Mouse (Mus musculus): ENCODE data around the gene Thap3. TPM values are rescaled to one million over a fixed set of nuclear protein-coding genes. Genes with fewer than 3 reads are reported as not detected.

The Thap3 gene
- not detected for polyA plus RNA-seq (2014; fragmentation: Illumina TruSeq; extraction: RNeasy Lipid Tissue Mini Kit (QIAGEN cat#74804); ENCODE audit: low replicate concordance)

DNA sequence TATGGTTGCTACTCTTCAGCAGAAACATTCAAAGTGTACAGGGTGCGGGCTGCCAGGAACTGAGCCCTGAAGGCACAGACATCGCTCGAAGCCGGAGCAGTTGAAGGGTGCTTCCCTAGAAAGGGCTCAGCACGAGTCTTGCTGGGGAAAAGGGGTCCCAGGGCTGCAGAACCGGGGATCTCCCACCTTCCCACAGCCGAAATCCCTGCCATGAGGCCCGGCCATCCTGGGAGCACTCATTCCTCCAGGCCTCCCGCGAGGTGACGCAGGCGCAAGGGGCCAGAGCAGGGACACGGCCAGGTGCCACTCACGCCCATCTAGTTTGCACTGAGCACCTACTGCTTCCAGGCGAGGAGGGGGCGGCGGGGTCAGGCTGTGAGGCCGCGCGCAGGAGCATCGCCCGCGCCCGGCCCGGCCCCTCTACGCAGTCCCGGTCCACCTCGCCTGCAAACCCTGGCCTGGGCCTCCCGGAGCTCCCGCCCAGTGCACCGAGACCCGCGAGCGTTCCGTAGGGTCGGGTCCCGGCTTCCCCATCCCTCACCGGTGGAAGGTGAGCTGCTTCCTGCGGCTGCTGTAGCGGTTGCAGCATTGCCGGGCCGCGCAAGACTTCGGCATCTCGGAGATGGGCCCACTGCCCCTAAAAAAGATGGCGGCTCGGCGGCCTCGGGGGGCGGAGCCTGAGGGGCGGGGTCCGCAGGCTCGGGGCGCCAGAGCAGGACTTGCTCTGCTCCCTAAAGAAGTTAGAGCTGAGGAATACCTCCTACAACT is at the start of gene Thap3:
Gene Thap3 (minus strand): TSS at position 656 of the 768 bp plus-strand sequence.

DNA sequence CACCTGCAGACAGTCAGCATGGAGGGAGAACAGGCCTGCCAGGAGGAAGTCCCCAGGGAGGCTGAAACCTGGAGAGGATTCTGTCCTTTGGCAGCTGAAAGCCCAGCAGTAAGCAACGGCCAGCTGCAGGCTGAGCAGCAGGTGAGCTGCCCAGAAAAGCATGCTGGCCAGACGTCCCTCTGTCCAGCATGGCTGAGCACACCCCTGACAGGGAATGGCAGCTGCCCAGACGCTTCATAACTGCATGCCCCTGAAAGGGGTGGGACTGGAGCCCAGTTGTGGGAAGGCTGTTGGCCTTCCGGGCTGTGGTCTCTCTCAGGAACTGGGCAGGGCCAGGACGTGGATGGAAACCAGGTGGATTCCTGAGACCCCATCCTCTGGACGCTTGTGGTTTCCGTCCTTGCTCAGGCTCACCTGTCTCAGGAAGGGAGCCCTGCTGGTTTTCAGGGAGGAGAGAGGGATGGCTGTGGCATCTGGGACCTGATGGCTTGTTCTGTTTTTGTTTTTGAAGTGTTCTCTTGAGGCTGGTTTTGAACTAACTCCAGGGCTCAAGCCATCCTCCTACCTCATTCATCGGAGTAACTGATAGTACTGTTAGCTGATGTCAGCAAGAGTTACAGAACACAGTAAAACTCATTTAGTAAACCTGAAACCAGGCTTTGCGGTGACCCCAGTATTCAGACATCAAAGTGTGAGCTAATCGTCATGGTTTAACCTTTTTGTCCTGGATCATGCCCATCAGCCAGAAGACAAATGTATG is 49.6 kb upstream of the Thap3 start, which contains the start of gene Tas1r1:
Gene Tas1r1 (minus strand): TSS at position 344 of the 760 bp plus-strand sequence.

GRCm38 (mm10) chr4:152027524-152027923 is 38.7 kb upstream of the Thap3 start, which contains the start of gene Zbtb48:
TSS of gene Zbtb48 (minus strand) at chr4:152027671.

GRCm38 (mm10) chr4:152008622-152009075 is 19.9 kb upstream of the Thap3 start, which contains the start of gene Klhl21:
TSS of gene Klhl21 (plus strand) at chr4:152008803.

DNA sequence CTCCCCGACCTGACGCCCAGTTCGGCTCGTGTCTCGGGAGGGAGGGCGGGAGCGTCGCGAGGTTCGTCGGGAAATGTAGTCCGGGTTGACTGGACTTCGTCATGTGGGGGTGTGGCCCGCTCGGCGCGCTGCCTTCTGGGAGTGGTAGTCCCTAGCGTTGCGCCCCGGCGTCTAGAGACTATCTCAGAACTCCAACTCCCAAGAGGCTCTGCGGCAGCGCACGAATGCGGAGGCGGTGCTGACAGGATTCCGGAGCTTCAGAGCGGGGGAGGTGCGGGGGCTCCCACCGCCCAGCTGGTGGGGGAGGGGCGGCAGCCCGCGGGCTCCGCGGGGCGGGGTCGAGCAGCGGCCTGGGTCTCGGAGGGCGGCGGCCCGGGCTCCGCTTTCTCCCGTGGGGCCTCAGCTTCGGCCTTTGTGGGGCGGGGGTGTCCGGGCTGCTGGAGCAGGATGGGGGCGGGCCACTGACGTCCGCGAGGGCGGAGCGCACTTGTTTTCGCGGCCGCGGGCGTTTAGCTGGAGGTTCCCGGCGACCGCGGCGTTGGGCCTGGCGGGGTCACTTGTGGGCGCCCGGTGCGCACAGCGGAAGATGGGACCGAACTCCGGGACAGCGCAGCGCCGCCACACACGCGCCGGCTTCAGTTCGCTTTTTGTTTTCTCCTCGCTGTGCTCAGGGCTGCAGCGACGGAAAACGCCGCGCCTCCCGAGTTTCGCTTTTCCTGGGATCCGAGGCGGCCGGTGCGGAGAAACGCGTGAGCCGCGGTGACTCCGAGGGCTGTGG is 7.6 kb upstream of the Thap3 start, which contains the start of gene Phf13:
Gene Phf13 (minus strand): TSS at position 86 of the 778 bp plus-strand sequence.

GRCm38 (mm10) chr4:151933505-151934214 is 55.1 kb downstream of the Thap3 start, which contains the start of gene Dnajc11:
TSS of gene Dnajc11 (plus strand) at chr4:151933691.

Other genes starting within 250 kb of the Thap3 start
- gene Camta1, start 127.1 kb downstream of the Thap3 start, polyA plus RNA-seq (2014; fragmentation: Illumina TruSeq; extraction: RNeasy Lipid Tissue Mini Kit (QIAGEN cat#74804); ENCODE audit: low replicate concordance): 30.6 TPM
- gene Dnajc11, start 55.3 kb downstream of the Thap3 start, polyA plus RNA-seq (2014; fragmentation: Illumina TruSeq; extraction: RNeasy Lipid Tissue Mini Kit (QIAGEN cat#74804); ENCODE audit: low replicate concordance): 17.6 TPM
- 4.8 TPM for gene Phf13, start 7.3 kb upstream of the Thap3 start, polyA plus RNA-seq (2014; fragmentation: Illumina TruSeq; extraction: RNeasy Lipid Tissue Mini Kit (QIAGEN cat#74804); ENCODE audit: low replicate concordance)
- 1.1 TPM for gene Klhl21, start 19.8 kb upstream of the Thap3 start, polyA plus RNA-seq (2014; fragmentation: Illumina TruSeq; extraction: RNeasy Lipid Tissue Mini Kit (QIAGEN cat#74804); ENCODE audit: low replicate concordance)
- 1.3 TPM for gene Zbtb48, start 38.7 kb upstream of the Thap3 start, polyA plus RNA-seq (2014; fragmentation: Illumina TruSeq; extraction: RNeasy Lipid Tissue Mini Kit (QIAGEN cat#74804); ENCODE audit: low replicate concordance)
- gene Tas1r1, start 49.6 kb upstream of the Thap3 start, polyA plus RNA-seq (2014; fragmentation: Illumina TruSeq; extraction: RNeasy Lipid Tissue Mini Kit (QIAGEN cat#74804); ENCODE audit: low replicate concordance): not detected
- 9.7 TPM for gene Nol9, start 50.3 kb upstream of the Thap3 start, polyA plus RNA-seq (2014; fragmentation: Illumina TruSeq; extraction: RNeasy Lipid Tissue Mini Kit (QIAGEN cat#74804); ENCODE audit: low replicate concordance)
- gene Plekhg5, start 83.5 kb upstream of the Thap3 start, polyA plus RNA-seq (2014; fragmentation: Illumina TruSeq; extraction: RNeasy Lipid Tissue Mini Kit (QIAGEN cat#74804); ENCODE audit: low replicate concordance): not detected
- gene Tnfrsf25, start 126.9 kb upstream of the Thap3 start, polyA plus RNA-seq (2014; fragmentation: Illumina TruSeq; extraction: RNeasy Lipid Tissue Mini Kit (QIAGEN cat#74804); ENCODE audit: low replicate concordance): not detected
- gene Espn, start 163.4 kb upstream of the Thap3 start, polyA plus RNA-seq (2014; fragmentation: Illumina TruSeq; extraction: RNeasy Lipid Tissue Mini Kit (QIAGEN cat#74804); ENCODE audit: low replicate concordance): 5.0 TPM
- 6.7 TPM for gene Hes2, start 169.9 kb upstream of the Thap3 start, polyA plus RNA-seq (2014; fragmentation: Illumina TruSeq; extraction: RNeasy Lipid Tissue Mini Kit (QIAGEN cat#74804); ENCODE audit: low replicate concordance)
- gene Acot7, start 189.1 kb upstream of the Thap3 start, polyA plus RNA-seq (2014; fragmentation: Illumina TruSeq; extraction: RNeasy Lipid Tissue Mini Kit (QIAGEN cat#74804); ENCODE audit: low replicate concordance): 0.74 TPM

Measured in small intestine, adult 10 weeks (tissue).